Mouse (Mus musculus): ENCODE results near the gene Paqr6. TPM values are rescaled to one million over a fixed set of nuclear protein-coding genes. Genes with fewer than 3 reads are reported as not detected.

Gene Paqr6
- 2.1 TPM in 2 replicates for polyA plus RNA-seq (2012; ENCODE audit: insufficient read depth, insufficient read length, missing spikeins)

- H3K27ac ChIP-seq (replicated peaks; ENCODE audit: low read depth, low read length) = no peak within 1 kb of the TSS
- H3K4me3 ChIP-seq (ENCODE audit: insufficient read depth, low read depth, low read length) = no peak within 1 kb of the TSS; the same call in 1 of the 2 replicates
- H3K4me1 ChIP-seq (ENCODE audit: control insufficient read depth, insufficient read depth, insufficient read length, low read length) = peaks cover 2% of the 10 kb centered on the region; the same call in 1 of the 2 replicates
Observed at GRCm38 (mm10) chr3:88364337-88364736, at the start of gene Paqr6. Gene Paqr6, plus strand, starts transcription at chr3:88364584.

DNA sequence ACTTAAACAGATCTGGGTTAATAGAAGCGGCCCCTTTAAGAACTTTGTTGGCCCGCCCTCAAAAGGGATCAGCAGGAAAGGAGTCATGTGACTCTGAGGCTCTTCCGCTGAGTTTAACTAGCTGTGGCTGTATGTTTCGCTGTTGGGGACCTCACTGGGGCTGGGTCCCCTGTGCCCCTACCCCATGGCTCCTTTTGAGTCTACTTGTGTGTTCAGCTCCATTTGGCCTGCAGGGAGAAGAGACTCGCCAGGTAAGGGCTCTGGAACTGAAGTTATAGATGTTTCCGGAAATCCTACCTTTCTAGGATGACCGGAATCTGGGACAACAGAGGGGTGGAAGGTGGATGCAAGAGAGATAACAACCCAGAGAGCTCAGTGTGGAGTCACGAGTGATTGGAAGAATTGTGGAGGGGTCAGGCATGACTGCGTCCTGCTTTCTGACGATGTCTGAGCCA lies 39.4 kb upstream of the Paqr6 start, which contains the start of gene Glmp:
Gene Glmp (plus strand): TSS at position 73 of the 455 bp plus-strand sequence.
- H3K4me1 ChIP-seq (ENCODE audit: control insufficient read depth, insufficient read depth, insufficient read length, low read length) = peaks cover 8% of the 10 kb centered on the region; the same call in 1 of the 2 replicates
- peak within 1 kb of the TSS; percentile 74 for H3K4me3 ChIP-seq (ENCODE audit: insufficient read depth, low read depth, low read length)
- peak within 1 kb of the TSS; percentile 36 for H3K27ac ChIP-seq (replicated peaks; ENCODE audit: low read depth, low read length)

DNA sequence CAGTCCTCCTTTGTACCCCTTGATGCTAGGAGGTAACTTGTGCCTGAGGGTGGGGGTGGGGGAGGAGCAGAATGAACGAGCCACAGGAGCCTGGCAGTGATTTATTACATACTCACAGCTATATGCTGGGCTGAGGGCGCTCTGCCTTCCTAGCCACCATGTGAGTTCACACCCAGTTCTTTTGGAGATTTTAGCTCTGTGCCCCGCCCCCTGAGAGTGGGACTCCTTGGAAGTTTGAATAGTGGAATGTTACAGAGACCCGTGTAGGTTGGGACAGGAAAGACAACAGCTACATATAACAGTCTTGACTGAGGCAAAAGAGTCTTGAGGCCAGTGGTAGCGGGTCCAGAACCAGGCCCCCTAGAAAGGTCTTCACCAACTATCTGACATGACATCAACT lies 35.4 kb upstream of the Paqr6 start:
- Histone ChIP-seq H3K27ac (replicated peaks; ENCODE audit: low read depth, low read length) (no peak overlapping the region), H3K4me3 (ENCODE audit: insufficient read depth, low read depth, low read length) (no peak overlapping the region), H3K4me1 (ENCODE audit: control insufficient read depth, insufficient read depth, insufficient read length, low read length) (peaks cover 16% of the 10 kb centered on the region)

DNA sequence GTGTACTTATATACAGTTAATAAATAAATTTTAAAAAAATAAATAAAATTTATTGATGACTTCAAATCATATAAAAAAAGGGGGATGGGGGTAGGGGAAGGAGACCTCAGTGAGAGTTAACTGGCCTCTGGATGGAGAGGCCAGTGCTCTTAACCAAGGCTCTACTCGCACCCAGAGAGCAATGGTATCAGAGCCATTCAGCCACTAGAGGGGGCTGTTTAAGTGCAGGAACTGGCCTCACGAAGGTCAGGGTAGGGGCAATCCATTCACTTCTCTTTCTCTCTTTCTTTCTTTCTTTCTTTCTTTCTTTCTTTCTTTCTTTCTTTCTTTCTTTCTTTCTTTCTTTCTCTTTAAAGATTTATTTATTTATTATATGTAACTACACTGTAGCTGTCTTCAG lies 33.1 kb upstream of the Paqr6 start:
- peaks cover 8% of the 10 kb centered on the region; the same call in 1 of the 2 replicates for H3K4me1 ChIP-seq (ENCODE audit: control insufficient read depth, insufficient read depth, insufficient read length, low read length)
- H3K27ac ChIP-seq (replicated peaks; ENCODE audit: low read depth, low read length) = no peak overlapping the region
- no peak overlapping the region for H3K4me3 ChIP-seq (ENCODE audit: insufficient read depth, low read depth, low read length)

GRCm38 (mm10) chr3:88334029-88334658 lies 30.2 kb upstream of the Paqr6 start:
- Histone ChIP-seq H3K4me3 (ENCODE audit: insufficient read depth, low read depth, low read length) (peak overlapping the region; percentile 93), H3K27ac (replicated peaks; ENCODE audit: low read depth, low read length) (peak overlapping the region; percentile 44), H3K4me1 (ENCODE audit: control insufficient read depth, insufficient read depth, insufficient read length, low read length) (peaks cover 12% of the 10 kb centered on the region; the same call in 1 of the 2 replicates)

DNA sequence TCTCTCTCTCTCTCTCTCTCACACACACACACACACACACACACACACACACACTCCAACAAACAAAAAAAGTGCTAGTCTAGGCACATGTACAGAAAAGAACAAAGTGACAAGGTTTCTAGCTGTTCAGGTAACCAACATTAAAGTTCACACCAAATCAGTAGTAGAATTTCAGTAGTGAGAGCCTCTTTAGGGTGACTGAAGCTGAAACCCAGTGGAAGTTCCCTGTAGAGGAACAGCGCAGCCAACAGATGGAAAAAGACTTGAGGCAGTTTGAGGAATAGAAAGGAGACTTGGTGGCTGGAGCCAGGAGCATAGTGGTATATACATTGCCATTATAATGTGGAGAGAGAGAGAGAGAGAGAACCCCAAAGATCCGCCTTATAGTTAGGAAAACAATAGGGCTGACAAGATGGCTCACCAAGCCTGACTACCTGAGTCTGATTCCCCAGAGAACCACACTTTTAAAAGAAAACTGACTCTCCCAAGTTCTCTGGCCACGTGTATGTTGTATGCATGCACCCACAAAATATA lies 29.4 kb upstream of the Paqr6 start:
- peak overlapping the region; percentile 74 for H3K27ac ChIP-seq (replicated peaks; ENCODE audit: low read depth, low read length)
- peak overlapping the region; percentile 93 for H3K4me3 ChIP-seq (ENCODE audit: insufficient read depth, low read depth, low read length)
- H3K4me1 ChIP-seq (ENCODE audit: control insufficient read depth, insufficient read depth, insufficient read length, low read length) = peaks cover 12% of the 10 kb centered on the region; the same call in 1 of the 2 replicates

- Histone ChIP-seq H3K27ac (replicated peaks; ENCODE audit: low read depth, low read length) (peak overlapping the region; percentile 87), H3K4me3 (ENCODE audit: insufficient read depth, low read depth, low read length) (peak overlapping the region; percentile 93), H3K4me1 (ENCODE audit: control insufficient read depth, insufficient read depth, insufficient read length, low read length) (peaks cover 12% of the 10 kb centered on the region; the same call in 1 of the 2 replicates)
Observed at GRCm38 (mm10) chr3:88335436-88336053, 28.8 kb upstream of the Paqr6 start.

- Histone ChIP-seq H3K27ac (replicated peaks; ENCODE audit: low read depth, low read length) (peak within 1 kb of the TSS; percentile 91), H3K4me3 (ENCODE audit: insufficient read depth, low read depth, low read length) (peak within 1 kb of the TSS; percentile 93), H3K4me1 (ENCODE audit: control insufficient read depth, insufficient read depth, insufficient read length, low read length) (peaks cover 12% of the 10 kb centered on the region; the same call in 1 of the 2 replicates)
Observed at GRCm38 (mm10) chr3:88336058-88337013, 28.0 kb upstream of the Paqr6 start, which contains the start of the genes Tmem79 and Smg5. Gene Tmem79, minus strand, starts transcription at chr3:88336148. Gene Smg5, plus strand, starts transcription at chr3:88336260.

DNA sequence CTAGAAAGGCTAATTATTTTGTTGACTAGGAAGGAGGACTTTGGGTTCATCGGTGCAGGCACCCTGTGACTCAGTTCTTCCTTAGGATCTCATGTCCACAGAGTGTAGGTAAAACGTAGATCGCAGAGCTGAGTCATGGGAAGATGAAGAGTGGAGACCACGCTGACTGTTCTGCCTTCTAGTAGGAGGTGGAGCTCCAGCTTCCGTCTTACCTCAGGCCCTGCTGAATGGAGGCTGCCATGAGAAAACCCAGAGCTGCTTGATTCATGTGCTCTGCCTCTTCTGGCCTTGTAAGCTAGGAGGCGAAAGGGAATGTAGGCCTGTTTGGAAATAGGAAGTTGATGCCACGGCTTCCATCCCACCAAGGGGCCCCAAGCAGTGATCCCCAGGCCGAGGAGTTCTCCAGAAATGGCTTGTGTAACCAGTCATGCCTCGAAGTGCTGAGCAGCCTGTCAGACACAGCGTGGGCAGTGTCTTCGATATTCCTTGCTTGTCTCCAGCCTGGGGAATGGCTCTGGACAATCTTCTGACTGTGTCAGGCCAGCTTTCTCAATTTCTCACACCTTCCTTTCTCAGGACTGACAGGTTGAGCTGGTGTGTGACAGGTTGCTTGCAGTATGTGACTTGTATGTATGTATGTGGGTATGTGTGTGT lies 26.9 kb upstream of the Paqr6 start:
- H3K4me1 ChIP-seq (ENCODE audit: control insufficient read depth, insufficient read depth, insufficient read length, low read length) = peaks cover 8% of the 10 kb centered on the region; the same call in 1 of the 2 replicates
- H3K27ac ChIP-seq (replicated peaks; ENCODE audit: low read depth, low read length) = peak overlapping the region; percentile 65
- H3K4me3 ChIP-seq (ENCODE audit: insufficient read depth, low read depth, low read length) = peak overlapping the region; percentile 36

DNA sequence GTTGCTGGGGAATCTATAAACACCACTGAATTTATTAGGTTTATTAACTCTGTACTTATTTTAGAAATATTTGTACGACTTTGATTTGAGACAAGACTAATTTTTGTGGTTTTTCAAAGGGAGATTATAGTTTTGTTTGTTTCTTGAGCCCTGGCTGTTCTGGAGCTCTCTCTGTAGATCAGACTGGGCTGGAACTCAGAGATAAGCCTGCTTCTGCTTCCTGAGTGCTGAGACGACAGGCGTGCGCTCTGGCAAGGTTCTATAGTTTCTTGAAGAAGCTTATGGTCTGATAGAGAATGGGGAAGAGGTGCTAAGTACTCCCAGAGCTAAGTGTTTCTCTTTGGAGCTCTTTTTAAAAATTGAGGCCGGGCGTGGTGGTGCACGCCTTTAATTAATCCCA lies 26.1 kb upstream of the Paqr6 start:
- peaks cover 4% of the 10 kb centered on the region; the same call in 1 of the 2 replicates for H3K4me1 ChIP-seq (ENCODE audit: control insufficient read depth, insufficient read depth, insufficient read length, low read length)
- H3K4me3 ChIP-seq (ENCODE audit: insufficient read depth, low read depth, low read length) = no peak overlapping the region
- no peak overlapping the region for H3K27ac ChIP-seq (replicated peaks; ENCODE audit: low read depth, low read length)

GRCm38 (mm10) chr3:88339006-88339405 lies 25.4 kb upstream of the Paqr6 start:
- Histone ChIP-seq H3K27ac (replicated peaks; ENCODE audit: low read depth, low read length) (peak overlapping the region; percentile 5; the same call in 1 of the 2 replicates), H3K4me3 (ENCODE audit: insufficient read depth, low read depth, low read length) (no peak overlapping the region), H3K4me1 (ENCODE audit: control insufficient read depth, insufficient read depth, insufficient read length, low read length) (peaks cover 4% of the 10 kb centered on the region; the same call in 1 of the 2 replicates)

GRCm38 (mm10) chr3:88350732-88351131 lies 13.7 kb upstream of the Paqr6 start:
- H3K4me3 ChIP-seq (ENCODE audit: insufficient read depth, low read depth, low read length) = no peak overlapping the region
- H3K4me1 ChIP-seq (ENCODE audit: control insufficient read depth, insufficient read depth, insufficient read length, low read length) = peaks cover 4% of the 10 kb centered on the region; the same call in 1 of the 2 replicates
- no peak overlapping the region for H3K27ac ChIP-seq (replicated peaks; ENCODE audit: low read depth, low read length)

DNA sequence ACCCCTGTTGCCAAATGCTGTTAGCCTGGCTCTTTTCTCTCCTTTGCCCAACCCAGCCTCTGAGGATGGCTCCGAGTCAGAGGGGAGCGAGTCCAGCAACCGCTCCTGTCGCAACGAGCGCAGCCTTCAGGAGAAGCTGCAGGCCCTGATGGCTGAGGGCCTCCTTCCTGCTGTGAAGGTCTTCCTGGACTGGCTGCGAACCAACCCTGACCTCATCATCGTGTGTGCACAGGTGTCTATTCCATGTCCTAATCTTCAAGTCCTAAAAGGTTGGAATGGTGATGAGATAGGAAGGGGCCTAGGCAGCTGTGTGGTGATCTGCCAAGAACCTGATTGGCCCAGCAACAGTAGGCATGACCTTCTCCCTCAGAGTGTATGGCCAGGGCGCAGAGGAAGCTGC lies 11.5 kb upstream of the Paqr6 start:
- peaks cover 9% of the 10 kb centered on the region for H3K4me1 ChIP-seq (ENCODE audit: control insufficient read depth, insufficient read depth, insufficient read length, low read length)
- peak overlapping the region; percentile 91 for H3K27ac ChIP-seq (replicated peaks; ENCODE audit: low read depth, low read length)
- no peak overlapping the region for H3K4me3 ChIP-seq (ENCODE audit: insufficient read depth, low read depth, low read length)

All from brown adipose tissue, adult 24 weeks (tissue).